8 mouse cellular contexts compared by ENCODE assay signal in the genomic region with DNA sequence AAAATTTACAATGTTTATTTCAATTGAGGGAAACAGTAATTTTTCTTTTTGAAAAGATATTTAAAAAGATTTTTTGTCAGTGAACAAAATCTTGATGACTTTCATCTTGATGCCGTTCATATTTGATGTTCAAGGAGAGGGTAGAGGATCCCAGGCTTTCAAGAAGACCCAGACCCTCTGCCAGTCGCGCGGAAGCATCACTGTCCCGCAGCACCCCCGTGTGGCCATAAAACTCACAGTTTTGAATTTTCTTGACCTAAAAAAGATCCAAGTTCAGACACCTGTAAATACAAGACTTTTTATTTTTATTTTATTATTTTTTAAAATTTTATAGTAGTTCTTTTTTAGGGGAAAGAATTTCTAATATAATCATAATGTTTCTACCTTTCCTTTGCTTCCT.
DNase-seq lines count a peak whose midpoint lies in the region; ATAC-seq and TF ChIP-seq lines count a peak whose summit lies in the region.

No protein-coding gene starts in this region.

- no peaks in the 10 kb centered on the region for H3K36me3 ChIP-seq in kidney, embryonic 15.5 days
- no peaks in the 10 kb centered on the region for H3K36me3 ChIP-seq in ES-Bruce4 (ENCODE audit: control insufficient read depth, insufficient read depth, low read length, poor library complexity, severe bottlenecking)
- H3K36me3 ChIP-seq in forebrain, postnatal 0 days (ENCODE audit: insufficient read depth), result no peaks in the 10 kb centered on the region
- no peaks in the 10 kb centered on the region for H3K36me3 ChIP-seq in midbrain, embryonic 10.5 days

- ATAC-seq in kidney, embryonic 15.5 days (replicated peaks; ENCODE audit: low FRiP score), result no peak
- ATAC-seq in forebrain, postnatal 0 days, result peak; percentile 69; the same call in 1 of the 2 replicates

- TF ChIP-seq CTCF in ES-Bruce4 (IDR thresholded peaks at IDR 0.05; ENCODE audit: low read depth, low read length), result peak; percentile 68
- peak; percentile 65 for TF ChIP-seq CTCF in forebrain, postnatal 0 days (IDR thresholded peaks at IDR 0.05; ENCODE audit: low read depth)

- no peak overlapping the region for H3K27ac ChIP-seq in kidney, embryonic 15.5 days
- no peak overlapping the region for H3K27ac ChIP-seq in ES-Bruce4 (ENCODE audit: insufficient read depth, low read length)
- no peak overlapping the region for H3K27ac ChIP-seq in forebrain, postnatal 0 days (ENCODE audit: low read depth, low read length)
- no peak overlapping the region for H3K27ac ChIP-seq in midbrain, embryonic 10.5 days (replicated peaks)

- DNase-seq in kidney, adult 18-20 months, result peak; percentile 6
- peak; percentile 3 for DNase-seq in adipocyte (ENCODE audit: low spot score)
- DNase-seq in forebrain, postnatal 0 days, result peak; percentile 67
- peak; percentile 55 for DNase-seq in midbrain, embryonic 10.5 days (ENCODE audit: low spot score)
- DNase-seq in natural killer cell, adult 2 months (ENCODE audit: low spot score in 2 of 2), result no peak
- DNase-seq in urinary bladder, adult 2 months (ENCODE audit: low spot score), result no peak

- no peaks in the 10 kb centered on the region for H3K9me3 ChIP-seq in kidney, embryonic 15.5 days (replicated peaks)
- H3K9me3 ChIP-seq in ES-Bruce4 (replicated peaks; ENCODE audit: control insufficient read depth, insufficient read depth, low read length, poor library complexity, severe bottlenecking), result no peaks in the 10 kb centered on the region
- no peaks in the 10 kb centered on the region for H3K9me3 ChIP-seq in forebrain, postnatal 0 days (ENCODE audit: low read length)
- H3K9me3 ChIP-seq in midbrain, embryonic 10.5 days (replicated peaks), result no peaks in the 10 kb centered on the region

- H3K9ac ChIP-seq in kidney, embryonic 15.5 days, result no peak overlapping the region
- H3K9ac ChIP-seq in ES-Bruce4 (ENCODE audit: low read depth, poor library complexity, severe bottlenecking), result no peak overlapping the region
- H3K9ac ChIP-seq in forebrain, postnatal 0 days, result no peak overlapping the region

- no peak overlapping the region for H3K4me2 ChIP-seq in kidney, embryonic 15.5 days
- no peak overlapping the region for H3K4me2 ChIP-seq in forebrain, postnatal 0 days (ENCODE audit: low read depth)

- TF ChIP-seq EP300 in ES-Bruce4 (IDR thresholded peaks at IDR 0.05; ENCODE audit: insufficient read depth, low read depth, low read length), result no peak

- no peak for TF ChIP-seq POLR2A in ES-Bruce4 (IDR thresholded peaks at IDR 0.05; ENCODE audit: insufficient read depth, low read length)

- H3K27me3 ChIP-seq in kidney, embryonic 15.5 days, result no peaks in the 10 kb centered on the region
- H3K27me3 ChIP-seq in ES-Bruce4 (ENCODE audit: control insufficient read depth, insufficient read depth, low read length, poor library complexity, severe bottlenecking), result no peaks in the 10 kb centered on the region
- no peaks in the 10 kb centered on the region for H3K27me3 ChIP-seq in forebrain, postnatal 0 days (ENCODE audit: insufficient read depth, low read length)
- H3K27me3 ChIP-seq in midbrain, embryonic 10.5 days (ENCODE audit: low read depth, poor library complexity, severe bottlenecking), result no peaks in the 10 kb centered on the region

- no peaks in the 10 kb centered on the region for H3K4me1 ChIP-seq in kidney, embryonic 15.5 days
- peaks cover 3% of the 10 kb centered on the region for H3K4me1 ChIP-seq in ES-Bruce4 (ENCODE audit: control insufficient read depth, insufficient read depth, low read length)
- H3K4me1 ChIP-seq in forebrain, postnatal 0 days (ENCODE audit: insufficient read depth), result no peaks in the 10 kb centered on the region
- no peaks in the 10 kb centered on the region for H3K4me1 ChIP-seq in midbrain, embryonic 10.5 days

- no peak overlapping the region for H3K4me3 ChIP-seq in kidney, embryonic 15.5 days (replicated peaks)
- no peak overlapping the region for H3K4me3 ChIP-seq in ES-Bruce4 (ENCODE audit: low read depth, low read length)
- H3K4me3 ChIP-seq in forebrain, postnatal 0 days (ENCODE audit: low read depth, low read length), result no peak overlapping the region
- H3K4me3 ChIP-seq in midbrain, embryonic 10.5 days, result no peak overlapping the region

- 12% methylated on average over 6 of the region's 6 CpGs for WGBS in kidney, embryonic 15.5 days
- WGBS in forebrain, postnatal 0 days, result 8% methylated on average over 6 of the region's 6 CpGs
- 16% methylated on average over 6 of the region's 6 CpGs for WGBS in midbrain, embryonic 10.5 days

Comparison
In these comparisons a context has a peak if more than half of its experiments do, and no peak if none do; other contexts are left out.
1. DNase-seq: peak in kidney, adult 18-20 months (single experiment), adipocyte (single experiment), forebrain, postnatal 0 days (single experiment) and midbrain, embryonic 10.5 days (single experiment); none in natural killer cell, adult 2 months (0 of 2) and urinary bladder, adult 2 months (single experiment).